Mouse (Mus musculus): ENCODE data around the gene Hsf2bp.

GRCm38 (mm10) chr17:31924229-31924628 lies 111.9 kb downstream of the Hsf2bp start:
- TF ChIP-seq GATA1 (IDR thresholded peaks at IDR 0.05; ENCODE audit: borderline replicate concordance, low read length), result no peak
- TF ChIP-seq FLI1 (IDR thresholded peaks at IDR 0.05; ENCODE audit: low read length), result no peak

Data from megakaryocyte, embryonic 14.5 days (primary cell).